Mouse (Mus musculus): ENCODE data around the gene Kdm4b. TPM values are rescaled to one million over a fixed set of nuclear protein-coding genes. Genes with fewer than 3 reads are reported as not detected.

The Kdm4b gene
- polyA plus RNA-seq, 1 experiment from 2014 or later, result 75.1 TPM

DNA sequence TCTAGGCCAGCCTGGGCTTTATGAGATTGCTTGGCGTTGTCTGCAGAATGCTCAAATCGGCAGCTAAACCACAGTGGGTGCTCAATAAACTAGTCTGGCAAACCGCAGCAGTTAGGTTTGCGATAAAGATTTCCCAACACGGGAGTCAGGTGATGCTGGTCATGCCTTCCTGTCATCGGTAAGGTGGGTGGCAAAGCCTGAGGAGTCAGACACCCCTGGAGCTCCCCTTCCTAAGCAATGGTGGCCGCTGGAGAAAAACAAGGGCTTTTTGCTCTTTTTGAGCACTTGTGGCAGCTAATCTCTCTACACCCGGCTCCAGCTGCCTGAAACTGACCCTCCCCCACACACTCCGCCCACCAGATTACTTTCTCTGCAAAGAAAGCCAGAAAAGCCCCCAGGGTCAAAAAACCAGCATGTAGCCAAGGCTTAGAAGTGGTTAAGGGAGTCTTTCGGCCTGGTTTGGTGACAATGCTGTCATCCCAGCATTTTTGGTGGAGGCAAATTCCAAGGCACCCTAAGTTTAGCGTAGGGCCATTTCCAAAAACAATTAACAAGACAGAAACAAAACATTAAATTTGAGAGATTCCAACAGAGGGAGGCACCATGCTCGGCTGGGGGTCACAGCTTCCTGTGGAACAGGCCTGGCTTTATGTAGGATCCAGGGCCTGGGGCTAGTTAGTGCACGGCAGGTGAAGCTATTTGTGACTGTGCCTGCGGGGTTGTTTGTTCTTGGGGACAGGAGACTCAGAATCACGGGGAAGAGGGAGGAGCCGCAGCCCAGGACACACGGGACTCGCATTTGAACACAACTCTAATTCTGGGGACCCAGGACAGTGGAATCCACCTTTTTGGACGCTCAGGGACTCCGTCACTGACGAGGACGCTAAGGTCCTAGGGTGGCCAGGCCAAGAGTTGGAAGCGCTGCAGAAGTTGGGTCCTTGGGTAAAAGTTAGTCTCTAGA, 36.2 kb upstream of the Kdm4b start:
- Histone ChIP-seq H3K27ac (replicated peaks) (peak overlapping the region; percentile 73), H3K27me3 (no peaks in the 10 kb centered on the region; the same call in 1 of the 2 replicates), H3K9ac (replicated peaks) (peak overlapping the region; percentile 45), H3K4me2 (replicated peaks) (peak overlapping the region; percentile 54), H3K4me3 (peak overlapping the region; percentile 43), H3K4me1 (peaks cover 35% of the 10 kb centered on the region), H3K36me3 (peaks cover 7% of the 10 kb centered on the region; the same call in 1 of the 2 replicates), H3K9me3 (no peaks in the 10 kb centered on the region)
- peak; percentile 25 for ATAC-seq (ENCODE audit: low FRiP score, low read depth)
- 1% methylated on average over 23 of the region's 23 CpGs for WGBS

DNA sequence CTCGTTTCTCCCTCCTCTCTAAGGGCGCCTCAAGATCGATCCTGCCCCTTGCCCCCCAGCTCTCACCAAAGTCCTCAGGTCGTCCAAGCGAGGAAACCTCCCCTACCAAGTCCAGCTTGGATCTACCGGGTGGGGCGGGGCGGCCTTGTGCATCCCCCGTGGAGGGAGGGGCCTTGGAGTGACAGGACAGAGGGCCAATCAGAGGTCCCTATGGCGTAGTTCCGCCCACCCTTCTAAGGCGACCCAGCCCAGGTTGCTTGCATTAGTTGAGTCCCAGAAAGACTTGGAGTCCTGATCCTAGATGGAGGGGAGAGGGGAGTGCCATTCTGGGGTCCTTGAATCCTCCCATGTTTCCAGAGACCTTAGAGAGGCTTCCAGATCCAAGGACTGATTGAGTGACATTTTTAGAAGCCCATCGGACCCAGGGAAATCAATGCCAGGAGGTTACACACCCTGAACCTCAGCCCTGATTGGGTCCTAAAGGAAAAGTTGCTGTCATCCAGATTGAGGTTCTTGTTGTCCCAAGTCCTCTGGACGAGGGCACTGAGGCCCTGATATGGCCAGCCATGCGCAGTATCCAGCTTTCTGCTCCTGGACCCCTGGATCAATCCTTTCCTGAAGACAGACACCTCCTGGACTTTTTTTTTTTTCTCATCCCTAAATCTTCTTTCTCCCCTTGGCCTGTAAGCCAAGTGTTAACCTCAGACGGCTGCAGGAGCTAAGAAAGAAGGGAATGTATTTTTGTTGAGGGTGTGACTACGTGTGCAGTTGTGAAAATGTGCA, 35.3 kb upstream of the Kdm4b start:
- H3K9ac ChIP-seq (replicated peaks), result peak overlapping the region; percentile 45; the same call in 1 of the 2 replicates
- H3K4me2 ChIP-seq (replicated peaks), result peak overlapping the region; percentile 54
- H3K27me3 ChIP-seq, result no peaks in the 10 kb centered on the region; the same call in 1 of the 2 replicates
- peak overlapping the region; percentile 73 for H3K27ac ChIP-seq (replicated peaks)
- peaks cover under 1% of the 10 kb centered on the region; the same call in 1 of the 2 replicates for H3K36me3 ChIP-seq
- H3K9me3 ChIP-seq, result no peaks in the 10 kb centered on the region
- peak; percentile 70 for ATAC-seq (ENCODE audit: low FRiP score, low read depth)
- WGBS, result 2% methylated on average over 17 of the region's 17 CpGs
- H3K4me1 ChIP-seq, result peaks cover 35% of the 10 kb centered on the region
- H3K4me3 ChIP-seq, result peak overlapping the region; percentile 43

GRCm38 (mm10) chr17:56291171-56291511, 34.7 kb upstream of the Kdm4b start:
- peak overlapping the region; percentile 54 for H3K4me2 ChIP-seq (replicated peaks)
- peak overlapping the region; percentile 20 for H3K4me3 ChIP-seq
- H3K36me3 ChIP-seq, result no peaks in the 10 kb centered on the region
- H3K9ac ChIP-seq (replicated peaks), result peak overlapping the region; percentile 38; the same call in 1 of the 2 replicates
- H3K4me1 ChIP-seq, result peaks cover 35% of the 10 kb centered on the region
- peak overlapping the region; percentile 73 for H3K27ac ChIP-seq (replicated peaks)
- ATAC-seq (ENCODE audit: low FRiP score, low read depth), result peak; percentile 78
- under 1% methylated on average over 16 of the region's 16 CpGs for WGBS
- no peaks in the 10 kb centered on the region; the same call in 1 of the 2 replicates for H3K27me3 ChIP-seq
- no peaks in the 10 kb centered on the region for H3K9me3 ChIP-seq

- WGBS, result 63% methylated on average over 7 of the region's 7 CpGs
- H3K36me3 ChIP-seq, result no peaks in the 10 kb centered on the region
- no peak overlapping the region for H3K4me3 ChIP-seq
- peak overlapping the region; percentile 73 for H3K27ac ChIP-seq (replicated peaks)
- H3K27me3 ChIP-seq, result no peaks in the 10 kb centered on the region; the same call in 1 of the 2 replicates
- H3K4me1 ChIP-seq, result peaks cover 35% of the 10 kb centered on the region
- H3K4me2 ChIP-seq (replicated peaks), result no peak overlapping the region; the same call in 1 of the 2 replicates
- H3K9ac ChIP-seq (replicated peaks), result no peak overlapping the region
- 0 out of 2 replicates have a peak, but pooled peaks have one; percentile 0 for ATAC-seq (ENCODE audit: low FRiP score, low read depth)
- no peaks in the 10 kb centered on the region for H3K9me3 ChIP-seq
Measured at GRCm38 (mm10) chr17:56291826-56292475, 33.9 kb upstream of the Kdm4b start.

DNA sequence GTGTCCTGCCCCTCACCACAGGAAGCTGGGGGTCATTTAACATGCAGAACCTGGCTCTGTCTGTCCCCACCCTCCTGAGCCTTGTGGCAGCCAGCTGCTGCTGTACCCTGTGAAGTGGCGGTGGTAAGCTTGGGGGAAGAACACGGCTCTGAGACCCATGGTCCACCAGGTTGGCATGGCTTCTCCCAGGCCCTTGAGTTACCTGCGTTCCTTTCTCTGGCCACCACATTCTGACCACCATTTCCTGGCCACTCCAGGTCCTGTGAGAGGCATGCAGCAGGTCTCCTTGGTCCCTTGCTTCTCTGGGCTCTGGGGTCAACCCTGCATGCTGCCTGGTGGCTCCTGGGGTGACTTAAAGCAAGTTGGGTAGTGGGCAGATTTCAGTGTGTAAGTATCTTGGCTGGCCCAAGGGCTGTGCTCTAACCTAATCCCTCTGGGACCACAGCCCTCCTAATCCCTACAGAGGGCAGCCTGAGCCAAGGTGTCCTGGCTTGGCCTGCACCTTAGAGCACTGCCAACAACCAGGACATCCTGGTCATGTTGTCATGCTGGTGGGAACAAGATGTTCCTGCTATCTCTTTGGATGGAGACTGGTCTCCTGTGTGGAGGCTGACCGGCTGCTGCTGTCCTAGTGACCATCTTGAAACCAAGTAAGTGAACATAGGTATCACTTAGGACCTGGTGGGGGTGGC, 33.2 kb upstream of the Kdm4b start, which contains the start of gene Plin3:
Plin3 (minus strand) TSS at position 343 of the 692 bp plus-strand sequence.
- peak within 1 kb of the TSS; percentile 73 for H3K27ac ChIP-seq (replicated peaks)
- H3K4me3 ChIP-seq, result no peak within 1 kb of the TSS
- ATAC-seq (ENCODE audit: low FRiP score, low read depth), result no peak
- H3K9ac ChIP-seq (replicated peaks), result no peak within 1 kb of the TSS
- H3K27me3 ChIP-seq, result no peaks in the 10 kb centered on the region; the same call in 1 of the 2 replicates
- H3K4me2 ChIP-seq (replicated peaks), result no peak within 1 kb of the TSS
- no peaks in the 10 kb centered on the region for H3K36me3 ChIP-seq
- H3K9me3 ChIP-seq, result no peaks in the 10 kb centered on the region
- H3K4me1 ChIP-seq, result peaks cover 35% of the 10 kb centered on the region
- WGBS, result 87% methylated on average over 4 of the region's 4 CpGs

DNA sequence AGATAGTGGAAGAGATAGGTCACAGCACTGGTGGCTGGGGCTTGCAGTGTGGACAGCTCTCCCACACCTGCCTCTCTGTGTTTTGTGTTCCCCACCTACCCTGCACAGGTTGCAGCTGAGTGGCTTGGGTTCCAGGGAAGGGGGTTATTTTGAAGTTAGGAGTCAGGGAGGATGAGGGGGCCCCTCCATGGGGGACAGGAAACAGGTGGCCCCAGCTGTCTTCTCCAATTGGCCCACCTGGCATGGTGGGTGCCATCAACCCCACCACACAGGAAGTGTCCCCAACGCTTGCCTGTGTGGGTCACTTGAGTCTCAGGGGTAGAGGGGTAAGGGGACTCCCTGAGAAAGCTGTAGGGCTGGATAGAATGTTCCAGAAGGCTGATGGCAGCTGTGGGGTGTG, 32.6 kb upstream of the Kdm4b start:
- Histone ChIP-seq H3K4me1 (peaks cover 30% of the 10 kb centered on the region), H3K4me3 (no peak overlapping the region), H3K9me3 (no peaks in the 10 kb centered on the region), H3K27me3 (no peaks in the 10 kb centered on the region; the same call in 1 of the 2 replicates), H3K4me2 (replicated peaks) (no peak overlapping the region), H3K36me3 (no peaks in the 10 kb centered on the region), H3K27ac (replicated peaks) (no peak overlapping the region), H3K9ac (replicated peaks) (no peak overlapping the region)
- ATAC-seq (ENCODE audit: low FRiP score, low read depth), result no peak
- 80% methylated on average over 1 of the region's 1 CpGs for WGBS

GRCm38 (mm10) chr17:56294241-56294640, 31.6 kb upstream of the Kdm4b start:
- Histone ChIP-seq H3K9me3 (no peaks in the 10 kb centered on the region), H3K9ac (replicated peaks) (no peak overlapping the region), H3K27me3 (no peaks in the 10 kb centered on the region; the same call in 1 of the 2 replicates), H3K4me1 (peaks cover 22% of the 10 kb centered on the region), H3K27ac (replicated peaks) (no peak overlapping the region), H3K4me2 (replicated peaks) (no peak overlapping the region), H3K36me3 (no peaks in the 10 kb centered on the region), H3K4me3 (no peak overlapping the region)
- ATAC-seq (ENCODE audit: low FRiP score, low read depth), result no peak
- WGBS, result 94% methylated on average over 19 of the region's 19 CpGs

GRCm38 (mm10) chr17:56296201-56296600, 29.7 kb upstream of the Kdm4b start:
- Histone ChIP-seq H3K4me1 (peaks cover 6% of the 10 kb centered on the region), H3K9ac (replicated peaks) (no peak overlapping the region), H3K27me3 (no peaks in the 10 kb centered on the region; the same call in 1 of the 2 replicates), H3K36me3 (no peaks in the 10 kb centered on the region), H3K9me3 (no peaks in the 10 kb centered on the region), H3K4me3 (no peak overlapping the region), H3K27ac (replicated peaks) (no peak overlapping the region), H3K4me2 (replicated peaks) (no peak overlapping the region)
- 58% methylated on average over 1 of the region's 1 CpGs for WGBS
- ATAC-seq (ENCODE audit: low FRiP score, low read depth), result no peak

GRCm38 (mm10) chr17:56298238-56298637, 27.6 kb upstream of the Kdm4b start:
- ATAC-seq (ENCODE audit: low FRiP score, low read depth), result no peak
- Histone ChIP-seq H3K27ac (replicated peaks) (no peak overlapping the region), H3K9me3 (no peaks in the 10 kb centered on the region), H3K4me2 (replicated peaks) (no peak overlapping the region), H3K27me3 (no peaks in the 10 kb centered on the region), H3K4me3 (no peak overlapping the region), H3K36me3 (no peaks in the 10 kb centered on the region), H3K4me1 (peaks cover 10% of the 10 kb centered on the region), H3K9ac (replicated peaks) (no peak overlapping the region)
- 95% methylated on average over 1 of the region's 1 CpGs for WGBS

DNA sequence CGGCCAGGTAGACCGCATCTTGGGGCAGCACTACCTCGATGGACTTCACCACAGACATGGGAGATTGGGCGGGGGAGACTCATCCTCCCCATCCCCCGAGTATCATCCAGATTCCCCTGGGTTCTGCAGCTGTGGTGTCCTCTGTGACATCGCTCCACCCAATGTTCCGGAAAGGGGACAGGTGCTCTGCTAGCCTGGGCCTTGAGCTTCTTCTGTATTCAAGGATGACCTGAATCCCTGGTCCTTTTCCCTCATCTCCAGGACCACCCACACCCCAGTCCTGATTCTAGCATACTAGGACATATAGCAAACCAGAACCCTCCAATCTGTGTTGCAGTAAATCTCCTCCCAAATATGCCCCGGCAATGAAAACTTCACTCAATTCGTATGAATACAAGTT, 25.7 kb upstream of the Kdm4b start, which contains the start of gene Arrdc5:
Arrdc5 (minus strand) TSS at position 101 of the 400 bp plus-strand sequence.
- Histone ChIP-seq H3K36me3 (0 out of 2 replicates have a peak, but pooled peaks cover under 1% of the 10 kb centered on the region), H3K4me2 (replicated peaks) (no peak within 1 kb of the TSS), H3K27ac (replicated peaks) (no peak within 1 kb of the TSS), H3K9me3 (no peaks in the 10 kb centered on the region), H3K9ac (replicated peaks) (no peak within 1 kb of the TSS), H3K27me3 (no peaks in the 10 kb centered on the region), H3K4me3 (no peak within 1 kb of the TSS), H3K4me1 (peaks cover 23% of the 10 kb centered on the region)
- WGBS, result 91% methylated on average over 9 of the region's 9 CpGs
- no peak for ATAC-seq (ENCODE audit: low FRiP score, low read depth)

All from midbrain, embryonic 12.5 days (tissue).